Mouse (Mus musculus) small intestine, adult 2 months (tissue): ENCODE measurements around the gene Epn2.

Source experiments
- CTCF ChIP-seq: fragments of 200-500 bp; IDR thresholded peaks from 2 replicates; pipeline ENCODE4 v1.5.1; 2012; ENCODE audit warnings: low read depth, mild to moderate bottlenecking, control low read depth, inconsistent platforms, low read length, moderate library complexity, mixed read lengths; ENCODE audit not compliant: insufficient replicate concordance, insufficient read length; ENCODE audit errors: extremely low read depth
- POLR2A ChIP-seq: fragments of 200-500 bp; IDR thresholded peaks from 2 replicates; pipeline ENCODE4 v1.6.1; 2012; ENCODE audit warnings: low read depth, mild to moderate bottlenecking, control low read depth, inconsistent platforms, low read length, moderate library complexity

DNA sequence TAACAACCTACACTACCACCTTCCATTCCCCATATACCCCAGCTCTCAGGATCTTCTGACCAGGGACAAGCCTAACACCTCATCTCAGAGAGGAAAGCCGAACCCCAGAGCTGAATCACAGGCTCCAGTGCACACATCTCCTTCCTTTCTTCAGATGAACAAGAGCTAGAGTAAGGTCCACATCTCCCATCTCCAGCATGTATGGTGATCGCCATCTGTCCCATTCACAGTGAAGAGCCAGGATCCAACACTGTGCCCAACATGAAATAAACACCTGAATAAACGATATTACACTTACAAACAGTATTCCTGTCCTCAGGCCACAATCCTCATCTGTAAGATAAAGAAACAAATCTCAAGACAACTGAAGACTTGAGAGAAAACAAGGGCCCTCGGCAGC, 31.8 kb downstream of the Epn2 start:
- TF ChIP-seq CTCF (no peak), POLR2A (no peak)
